Mouse (Mus musculus) liver, adult 2 months (tissue): ENCODE data around the gene Col4a2. TPM values are rescaled to one million over a fixed set of nuclear protein-coding genes. Genes with fewer than 3 reads are reported as not detected.

Experiments used
- DNase-seq: peaks from one replicate; pipeline ENCODE4 v3.0.0-alpha.2; 2011; ENCODE audit warnings: low read depth, low spot score; ENCODE audit errors: extremely low read depth
- H3K27ac ChIP-seq: fragments of 200-500 bp; replicated peaks from 2 replicates; pipeline ENCODE4 v1.5.1; 2012; ENCODE audit warnings: low read depth, mild to moderate bottlenecking, control low read depth, inconsistent platforms, low read length; ENCODE audit not compliant: insufficient read depth
- H3K27me3 ChIP-seq: fragments of 200-500 bp; 2 replicates; pipeline ENCODE4 v1.6.1; 2012; ENCODE audit warnings: mild to moderate bottlenecking, moderate library complexity, low read length, inconsistent platforms; ENCODE audit not compliant: control insufficient read depth, insufficient read depth
- H3K36me3 ChIP-seq: fragments of 200-500 bp; 2 replicates; pipeline ENCODE4 v1.6.1; 2012; ENCODE audit warnings: low read length, inconsistent platforms; ENCODE audit not compliant: control insufficient read depth, insufficient read depth
- H3K4me1 ChIP-seq: fragments of 200-500 bp; 2 replicates; pipeline ENCODE4 v1.6.1; 2011; ENCODE audit warnings: low read length; ENCODE audit not compliant: control insufficient read depth, insufficient read depth
- H3K4me3 ChIP-seq: fragments of 200-500 bp; 2 replicates; pipeline ENCODE4 v1.5.1; 2011; ENCODE audit warnings: low read depth, mild to moderate bottlenecking, control low read depth, low read length, moderate library complexity; ENCODE audit not compliant: insufficient read depth
- H3K79me2 ChIP-seq: fragments of 200-500 bp; 2 replicates; pipeline ENCODE4 v1.6.1; 2012; ENCODE audit warnings: inconsistent platforms, mild to moderate bottlenecking, low read length, moderate library complexity; ENCODE audit not compliant: control insufficient read depth, insufficient read depth
- H3K9ac ChIP-seq: fragments of 200-500 bp; 2 replicates; pipeline ENCODE4 v1.6.1; 2012; ENCODE audit warnings: low read depth, mild to moderate bottlenecking, control low read depth, inconsistent platforms, low read length
- CTCF ChIP-seq: fragments of 200-500 bp; IDR thresholded peaks from 2 replicates; pipeline ENCODE4 v1.5.1; 2011; ENCODE audit warnings: low read depth, low read length, control low read depth
- POLR2A ChIP-seq: fragments of 200-500 bp; IDR thresholded peaks from 2 replicates; pipeline ENCODE4 v1.6.1; 2011; ENCODE audit warnings: low read length, control low read depth; ENCODE audit not compliant: insufficient read depth; ENCODE audit errors: extremely low read depth
- WGBS: fragments of 180-500 bp; shearing (Covaris S2); methylation state at CpG from one replicate; pipeline ENCODE4 v1.1.7; 2018; 5-methylcytosine and 5-hydroxymethylcytosine counted together
- polyA plus RNA-seq: library from polyadenylated mRNA; depleted of rRNA; stranded (reverse); fragments of >200 nt; gene quantifications from 2 replicates; pipeline ENCODE4 v1.2.3, GENCODE M21; 2012
- total RNA-seq: library from RNA; depleted of rRNA; stranded (reverse); fragments of >200 nt; gene quantifications from 2 replicates; pipeline ENCODE4 v1.2.3, GENCODE M21; 2014

Gene Col4a2
- total and polyA plus RNA-seq, 2 experiments = 7.7 to 8.0 TPM

DNA sequence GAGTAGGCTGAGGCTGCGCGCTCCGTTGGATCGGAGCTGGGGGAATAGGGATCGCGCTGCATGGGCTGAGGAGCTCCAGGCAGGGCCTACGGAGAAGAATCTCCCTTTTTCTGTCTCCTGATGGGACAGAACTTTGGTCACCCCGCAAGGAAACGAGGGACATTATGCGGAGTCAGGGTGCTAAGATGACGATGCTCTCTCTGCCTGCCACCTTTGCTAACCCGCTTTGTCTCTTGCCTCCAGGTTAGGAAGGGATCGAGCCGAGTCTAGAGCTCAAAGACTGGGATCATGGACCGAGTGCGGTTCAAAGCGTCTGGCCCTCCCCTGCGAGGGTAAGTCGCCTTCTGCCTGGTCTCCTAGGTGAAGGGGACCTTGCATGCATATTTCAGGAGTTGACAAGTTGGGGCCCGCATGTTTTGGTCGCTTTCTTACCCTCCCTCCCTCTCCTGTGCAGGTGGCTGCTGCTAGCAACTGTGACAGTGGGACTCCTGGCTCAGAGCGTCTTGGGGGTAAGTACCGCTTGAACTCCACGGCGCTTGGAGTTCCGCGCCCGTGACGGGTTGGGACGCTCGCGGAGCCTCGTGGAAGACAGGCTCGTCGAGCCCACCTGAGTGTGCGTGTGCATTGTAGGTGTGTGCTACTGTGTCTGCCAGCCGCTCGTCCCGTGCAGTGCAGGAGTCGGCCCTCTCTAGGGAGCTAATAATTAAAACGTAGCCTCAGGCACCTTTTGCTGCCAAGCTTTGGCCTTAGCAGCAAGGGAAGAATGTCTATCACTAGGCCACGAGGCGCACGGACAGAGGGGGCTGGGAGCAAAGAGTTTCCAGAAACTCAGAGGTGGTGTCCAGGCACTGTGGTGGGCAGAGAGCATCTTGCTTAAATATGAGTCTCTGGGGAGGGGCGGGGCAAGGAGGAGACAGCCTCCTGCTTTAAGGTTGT lies 839 bp downstream of the Col4a2 start:
- no peaks in the 10 kb centered on the region for H3K36me3 ChIP-seq
- H3K79me2 ChIP-seq = peaks cover 12% of the 10 kb centered on the region; the same call in 1 of the 2 replicates
- H3K4me3 ChIP-seq = peak overlapping the region; percentile 77
- 15% methylated on average over 45 of the region's 45 CpGs for WGBS
- peak overlapping the region; percentile 23; the same call in 1 of the 2 replicates for H3K27ac ChIP-seq
- DNase-seq = no peak
- TF ChIP-seq CTCF (no peak), POLR2A (no peak)
- peaks cover 5% of the 10 kb centered on the region for H3K4me1 ChIP-seq
- no peaks in the 10 kb centered on the region for H3K27me3 ChIP-seq
- peak overlapping the region; percentile 85 for H3K9ac ChIP-seq

- Histone ChIP-seq H3K27me3 (no peaks in the 10 kb centered on the region), H3K9ac (no peak overlapping the region), H3K4me1 (peaks cover 5% of the 10 kb centered on the region), H3K36me3 (no peaks in the 10 kb centered on the region), H3K27ac (no peak overlapping the region), H3K79me2 (peaks cover 12% of the 10 kb centered on the region; the same call in 1 of the 2 replicates), H3K4me3 (no peak overlapping the region)
- 95% methylated on average over 8 of the region's 8 CpGs for WGBS
- no peak for DNase-seq
- TF ChIP-seq POLR2A (no peak), CTCF (no peak)
Observed at GRCm38 (mm10) chr8:11314613-11315012, 2.0 kb downstream of the Col4a2 start.

GRCm38 (mm10) chr8:11315179-11315943 lies 2.8 kb downstream of the Col4a2 start:
- H3K4me1 ChIP-seq = peaks cover 5% of the 10 kb centered on the region
- no peaks in the 10 kb centered on the region for H3K27me3 ChIP-seq
- no peak overlapping the region for H3K27ac ChIP-seq
- no peak for DNase-seq
- TF ChIP-seq POLR2A (no peak), CTCF (no peak)
- WGBS = 89% methylated on average over 16 of the region's 16 CpGs
- no peak overlapping the region for H3K4me3 ChIP-seq
- H3K79me2 ChIP-seq = peaks cover 10% of the 10 kb centered on the region; the same call in 1 of the 2 replicates
- no peak overlapping the region for H3K9ac ChIP-seq
- no peaks in the 10 kb centered on the region for H3K36me3 ChIP-seq

DNA sequence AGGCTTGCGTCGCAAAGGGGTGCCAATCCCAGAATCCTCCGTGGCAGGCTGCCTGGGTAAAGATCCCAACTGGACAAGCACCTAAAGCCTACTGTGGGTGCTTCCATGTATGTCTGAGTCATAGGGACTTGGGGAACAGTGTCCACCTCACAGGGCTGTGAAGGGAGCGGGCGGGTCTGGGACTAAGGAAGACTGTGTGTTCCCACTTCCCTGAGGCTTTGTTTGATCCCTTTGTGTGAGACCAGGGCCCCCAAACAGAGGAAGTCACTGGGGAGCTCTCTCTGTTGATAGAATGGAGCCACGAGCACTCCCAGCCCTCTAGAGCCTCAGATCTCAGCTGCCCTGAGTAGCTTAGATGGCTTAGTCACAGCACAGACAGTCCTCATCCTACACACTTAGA lies 3.5 kb downstream of the Col4a2 start:
- H3K4me1 ChIP-seq = peaks cover 5% of the 10 kb centered on the region
- H3K79me2 ChIP-seq = peaks cover 10% of the 10 kb centered on the region; the same call in 1 of the 2 replicates
- no peaks in the 10 kb centered on the region for H3K36me3 ChIP-seq
- TF ChIP-seq POLR2A (no peak), CTCF (no peak)
- no peak overlapping the region for H3K27ac ChIP-seq
- 91% methylated on average over 6 of the region's 6 CpGs for WGBS
- H3K27me3 ChIP-seq = no peaks in the 10 kb centered on the region
- no peak overlapping the region for H3K9ac ChIP-seq
- H3K4me3 ChIP-seq = no peak overlapping the region
- DNase-seq = no peak

- Histone ChIP-seq H3K4me3 (no peak overlapping the region), H3K27me3 (no peaks in the 10 kb centered on the region), H3K4me1 (peaks cover 9% of the 10 kb centered on the region), H3K9ac (no peak overlapping the region), H3K27ac (no peak overlapping the region), H3K79me2 (peaks cover 4% of the 10 kb centered on the region; the same call in 1 of the 2 replicates), H3K36me3 (no peaks in the 10 kb centered on the region)
- DNase-seq = no peak
- TF ChIP-seq CTCF (no peak), POLR2A (no peak)
- WGBS = 79% methylated on average over 11 of the region's 11 CpGs
Observed at GRCm38 (mm10) chr8:11319405-11319804, 6.8 kb downstream of the Col4a2 start.
